In the genomic region with DNA sequence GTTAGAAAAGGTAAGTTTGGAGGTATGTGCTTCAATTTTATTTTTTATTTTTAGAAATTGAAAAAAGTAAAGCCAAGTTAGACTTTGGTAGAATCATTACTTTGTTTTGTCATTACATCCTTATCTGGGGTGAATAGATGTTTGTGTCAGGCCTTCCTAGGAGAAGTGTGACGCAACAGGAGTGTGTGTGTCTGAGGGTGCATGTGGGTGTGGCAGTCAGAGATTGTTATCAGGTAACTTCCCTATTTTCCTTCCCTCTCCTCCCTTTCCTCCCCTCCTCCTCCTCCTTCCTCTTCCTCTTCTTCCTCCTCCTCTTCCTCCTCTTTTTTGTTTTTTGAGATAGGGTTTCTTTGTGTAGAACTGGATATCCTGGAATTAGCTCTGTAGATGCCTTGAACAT, we compare ENCODE assay signal across 25 mouse cellular contexts. TPM values are rescaled to one million over a fixed set of nuclear protein-coding genes. Genes with fewer than 3 reads are reported as not detected.
DNase-seq lines count a peak whose midpoint lies in the region; ATAC-seq lines count a peak whose summit lies in the region.
"Had no signal": no experiment of that assay in that cellular context is flagged by ENCODE, and none has a peak within 500 bp of the region (broad histone marks: within the 10 kb centered on the region; RNA-seq: fewer than 3 reads in every experiment).

No protein-coding gene starts in this region.

- ATAC-seq in liver, embryonic 16.5 days (ENCODE audit: low read depth): 0 out of 2 replicates have a peak, but pooled peaks have one; percentile 56
- no peak; the same call in 1 of the 2 replicates for ATAC-seq in liver, embryonic 11.5 days (replicated peaks; ENCODE audit: low FRiP score)
- ATAC-seq in granulocyte monocyte progenitor cell, adult 5-6 weeks (replicated peaks; ENCODE audit: poor library complexity, severe bottlenecking): peak; percentile 75
- ATAC-seq in forebrain, embryonic 11.5 days (replicated peaks; ENCODE audit: low FRiP score): no peak
- ATAC-seq: activated CD4-positive, CD25-positive, alpha-beta regulatory T cell, adult 4 months; CD4-positive, CD25-positive, alpha-beta regulatory T cell, adult 4 months; forebrain, embryonic 15.5 days; Patski had no signal

- H3K4me1 ChIP-seq in liver, embryonic 16.5 days (ENCODE audit: control insufficient read depth, low read depth, low read length): no peaks in the 10 kb centered on the region
- no peaks in the 10 kb centered on the region for H3K4me1 ChIP-seq in liver, embryonic 11.5 days (replicated peaks; ENCODE audit: control insufficient read depth, insufficient read depth, low read length)
- no peaks in the 10 kb centered on the region for H3K4me1 ChIP-seq in forebrain, embryonic 11.5 days (replicated peaks; ENCODE audit: control insufficient read depth, insufficient read depth, low read length)
- H3K4me1 ChIP-seq: embryonic facial prominence, embryonic 10.5 days; forebrain, embryonic 10.5 days; forebrain, embryonic 15.5 days; hindbrain, embryonic 10.5 days had no signal

- no peaks in the 10 kb centered on the region for H3K9me3 ChIP-seq in liver, embryonic 16.5 days (replicated peaks; ENCODE audit: control insufficient read depth, low read length)
- peaks cover 3% of the 10 kb centered on the region; the same call in 1 of the 2 replicates for H3K9me3 ChIP-seq in liver, embryonic 11.5 days (ENCODE audit: control insufficient read depth, low read length)
- H3K9me3 ChIP-seq in forebrain, embryonic 11.5 days (ENCODE audit: control insufficient read depth, low read length): no peaks in the 10 kb centered on the region; the same call in 1 of the 2 replicates
- H3K9me3 ChIP-seq: embryonic facial prominence, embryonic 10.5 days; forebrain, embryonic 15.5 days; hindbrain, embryonic 10.5 days had no signal

- no peak overlapping the region for H3K4me3 ChIP-seq in liver, embryonic 16.5 days (ENCODE audit: low read depth, low read length)
- H3K4me3 ChIP-seq in liver, embryonic 11.5 days (ENCODE audit: low read depth, low read length): no peak overlapping the region
- H3K4me3 ChIP-seq in forebrain, embryonic 11.5 days (ENCODE audit: low read depth, low read length): no peak overlapping the region
- H3K4me3 ChIP-seq: embryonic facial prominence, embryonic 10.5 days; forebrain, embryonic 10.5 days; forebrain, embryonic 15.5 days; heart, embryonic 12.5 days; hindbrain, embryonic 10.5 days had no signal

- peak overlapping the region; percentile 69 for H3K27ac ChIP-seq in liver, embryonic 16.5 days (ENCODE audit: low read length)
- no peak overlapping the region for H3K27ac ChIP-seq in liver, embryonic 11.5 days (ENCODE audit: low read depth, low read length)
- no peak overlapping the region for H3K27ac ChIP-seq in forebrain, embryonic 11.5 days (ENCODE audit: low read depth, low read length)
- H3K27ac ChIP-seq: embryonic facial prominence, embryonic 10.5 days; forebrain, embryonic 10.5 days; forebrain, embryonic 15.5 days; hindbrain, embryonic 10.5 days; hindbrain, embryonic 14.5 days had no signal

- H3K36me3 ChIP-seq in liver, embryonic 16.5 days (ENCODE audit: control insufficient read depth, insufficient read depth): no peaks in the 10 kb centered on the region
- no peaks in the 10 kb centered on the region for H3K36me3 ChIP-seq in liver, embryonic 11.5 days (ENCODE audit: control insufficient read depth, insufficient read depth, low read length)
- H3K36me3 ChIP-seq in forebrain, embryonic 11.5 days (ENCODE audit: control insufficient read depth, insufficient read depth, low read length): no peaks in the 10 kb centered on the region
- H3K36me3 ChIP-seq: embryonic facial prominence, embryonic 10.5 days; forebrain, embryonic 10.5 days; forebrain, embryonic 15.5 days; G1E; heart, embryonic 12.5 days; hindbrain, embryonic 10.5 days had no signal

- no peak overlapping the region for H3K9ac ChIP-seq in liver, embryonic 16.5 days (ENCODE audit: low read depth, low read length)
- H3K9ac ChIP-seq in liver, embryonic 11.5 days (ENCODE audit: low read depth, low read length): no peak overlapping the region
- no peak overlapping the region for H3K9ac ChIP-seq in forebrain, embryonic 11.5 days (ENCODE audit: low read length)
- H3K9ac ChIP-seq: forebrain, embryonic 15.5 days; heart, embryonic 12.5 days; hindbrain, embryonic 14.5 days had no signal

- no peak overlapping the region; the same call in 1 of the 2 replicates for H3K4me2 ChIP-seq in liver, embryonic 16.5 days (ENCODE audit: low read depth, low read length)
- H3K4me2 ChIP-seq in liver, embryonic 11.5 days: no peak overlapping the region
- no peak overlapping the region for H3K4me2 ChIP-seq in forebrain, embryonic 11.5 days (ENCODE audit: low read depth, low read length, severe bottlenecking)
- H3K4me2 ChIP-seq: forebrain, embryonic 15.5 days; heart, embryonic 12.5 days; hindbrain, embryonic 14.5 days had no signal

- 13% methylated on average over 1 of the region's 1 CpGs for WGBS in liver, embryonic 16.5 days (ENCODE audit: insufficient replicate concordance)
- WGBS in liver, embryonic 11.5 days: 42% methylated on average over 1 of the region's 1 CpGs
- 93% methylated on average over 1 of the region's 1 CpGs for whole genome bisulfite sequencing in forebrain, embryonic 11.5 days

- no peaks in the 10 kb centered on the region for H3K27me3 ChIP-seq in liver, embryonic 16.5 days (ENCODE audit: control insufficient read depth, insufficient read depth, low read depth, low read length)
- no peaks in the 10 kb centered on the region for H3K27me3 ChIP-seq in liver, embryonic 11.5 days (replicated peaks; ENCODE audit: control insufficient read depth, insufficient read depth, low read length)
- H3K27me3 ChIP-seq in forebrain, embryonic 11.5 days (ENCODE audit: control insufficient read depth, insufficient read depth, low read length): no peaks in the 10 kb centered on the region
- H3K27me3 ChIP-seq: forebrain, embryonic 15.5 days; heart, embryonic 12.5 days; Patski had no signal

- no peak for DNase-seq in liver, embryonic 11.5 days (ENCODE audit: low spot score)
- DNase-seq in MEL-GATA-1-ER (ENCODE audit: extremely low read depth, low read depth): peak; percentile 15
- DNase-seq in frontal cortex, postnatal 14 days (ENCODE audit: low spot score in 2 of 2): no peak
- no peak for DNase-seq in forebrain, embryonic 11.5 days (ENCODE audit: low spot score)
- DNase-seq in thymus, adult 18-20 months: no peak
- DNase-seq: adrenal gland, postnatal 14 days; B cell, adult 2 months; cerebellum, adult 11-12 months; cerebellum, adult 9-11 months; cerebellum, postnatal 36 days; gastrocnemius, postnatal 10 days had no signal

RNA-seq across cellular contexts. Expression of a gene that starts 0.6 kb away (rescaled TPM):
- polyA plus RNA-seq in liver, embryonic 16.5 days (2015; fragmentation: Nextera tagmentation; extraction: Ambion mirVana): 674 and 844 TPM in 2 replicates
- 17.8 and 19.8 TPM in 2 replicates for polyA plus RNA-seq in liver, embryonic 11.5 days (2014; fragmentation: Nextera tagmentation; extraction: Ambion mirVana)
- not detected in 2 replicates for total RNA-seq in granulocyte monocyte progenitor cell, adult 5-6 weeks (2014; fragmentation: Nextera tagmentation)
- not detected in 2 replicates for total RNA-seq in granulocyte monocyte progenitor cell, adult 5-6 weeks (2017)
- polyA plus RNA-seq in forebrain, embryonic 11.5 days (2014; fragmentation: Nextera tagmentation; extraction: Ambion mirVana): 0.05 TPM in 1 of 2 replicates, not detected in the other
- polyA plus RNA-seq: embryonic facial prominence, embryonic 10.5 days; forebrain, embryonic 10.5 days; forebrain, embryonic 15.5 days; G1E; hindbrain, embryonic 10.5 days had no signal

RNA-seq across cellular contexts. Expression of a gene that starts 54.3 kb away (rescaled TPM):
- polyA plus RNA-seq in liver, embryonic 16.5 days (2015; fragmentation: Nextera tagmentation; extraction: Ambion mirVana): 47.2 and 49.7 TPM in 2 replicates
- polyA plus RNA-seq in liver, embryonic 11.5 days (2014; fragmentation: Nextera tagmentation; extraction: Ambion mirVana): 0.45 and 1.3 TPM in 2 replicates
- total RNA-seq in granulocyte monocyte progenitor cell, adult 5-6 weeks (2014; fragmentation: Nextera tagmentation): 7.0 TPM in 1 of 2 replicates, not detected in the other
- not detected in 2 replicates for total RNA-seq in granulocyte monocyte progenitor cell, adult 5-6 weeks (2017)
- polyA plus RNA-seq in forebrain, embryonic 11.5 days (2014; fragmentation: Nextera tagmentation; extraction: Ambion mirVana): not detected in 2 replicates
- total RNA-seq: adrenal gland, adult 18-20 months; gastrocnemius, postnatal 10 days; heart, postnatal 25 days had no signal
- polyA plus RNA-seq: CD4-positive, CD25-positive, alpha-beta regulatory T cell, adult 4 months; embryonic facial prominence, embryonic 10.5 days; forebrain, embryonic 10.5 days; G1E; hindbrain, embryonic 10.5 days had no signal

Comparison
In these comparisons a context has a peak if more than half of its experiments do, and no peak if none do; other contexts are left out.
1. ATAC-seq: peak in liver, embryonic 16.5 days (single experiment) and granulocyte monocyte progenitor cell, adult 5-6 weeks (single experiment); none in liver, embryonic 11.5 days (single experiment) and forebrain, embryonic 11.5 days (single experiment).
2. RNA of a gene that starts 0.6 kb away (polyA plus RNA-seq): 674 to 844 TPM in liver, embryonic 16.5 days; 17.8 to 19.8 TPM in liver, embryonic 11.5 days and 0.05 TPM in forebrain, embryonic 11.5 days; every median in the first group is over 10 times any median in the second.
3. RNA of a gene that starts 54.3 kb away (polyA plus RNA-seq): 47.2 to 49.7 TPM in liver, embryonic 16.5 days; 0.45 to 1.3 TPM in liver, embryonic 11.5 days and not detected in forebrain, embryonic 11.5 days; every median in the first group is over 10 times any median in the second.